Mouse (Mus musculus) hindbrain, embryonic 10.5 days (tissue): Measurements from ENCODE around the gene Clec16a. TPM values are rescaled to one million over a fixed set of nuclear protein-coding genes. Genes with fewer than 3 reads are reported as not detected.

Experiments used
- DNase-seq: peaks from one replicate; pipeline ENCODE4 v3.0.0-alpha.2; 2017; ENCODE audit warnings: low spot score
- H3K27ac ChIP-seq: fragments of 300-500 bp; sonication (generic); 2 replicates; pipeline ENCODE4 v1.5.1; 2016; ENCODE audit warnings: mild to moderate bottlenecking, moderate library complexity
- H3K27me3 ChIP-seq: fragments of 300-500 bp; sonication (generic); 2 replicates; pipeline ENCODE4 v1.6.1; 2016; ENCODE audit warnings: mild to moderate bottlenecking; ENCODE audit not compliant: poor library complexity, insufficient read depth, severe bottlenecking
- H3K36me3 ChIP-seq: fragments of 300-500 bp; sonication (generic); 2 replicates; pipeline ENCODE4 v1.6.1; 2016; ENCODE audit warnings: mild to moderate bottlenecking, moderate library complexity
- H3K4me1 ChIP-seq: fragments of 300-500 bp; sonication (generic); replicated peaks from 2 replicates; pipeline ENCODE4 v1.6.1; 2016; ENCODE audit warnings: mild to moderate bottlenecking
- H3K4me3 ChIP-seq: fragments of 300-500 bp; sonication (generic); 2 replicates; pipeline ENCODE4 v1.5.1; 2016; ENCODE audit warnings: mild to moderate bottlenecking, moderate library complexity
- H3K9me3 ChIP-seq: fragments of 300-500 bp; sonication (generic); 2 replicates; pipeline ENCODE4 v1.6.1; 2016; ENCODE audit warnings: mild to moderate bottlenecking, moderate library complexity
- WGBS: fragments of 180-500 bp; shearing (Covaris S2); methylation state at CpG from one replicate; pipeline ENCODE4 v1.1.7; 2016; 5-methylcytosine and 5-hydroxymethylcytosine counted together
- polyA plus RNA-seq: library from polyadenylated mRNA; unstranded; fragments of >200 nt; fragmentation: Nextera tagmentation; extraction: Ambion mirVana; gene quantifications from 2 replicates; pipeline ENCODE4 v1.2.1, GENCODE M21; 2016

Gene Clec16a
- polyA plus RNA-seq, 1 experiment from 2014 or later, result 35.0 TPM

DNA sequence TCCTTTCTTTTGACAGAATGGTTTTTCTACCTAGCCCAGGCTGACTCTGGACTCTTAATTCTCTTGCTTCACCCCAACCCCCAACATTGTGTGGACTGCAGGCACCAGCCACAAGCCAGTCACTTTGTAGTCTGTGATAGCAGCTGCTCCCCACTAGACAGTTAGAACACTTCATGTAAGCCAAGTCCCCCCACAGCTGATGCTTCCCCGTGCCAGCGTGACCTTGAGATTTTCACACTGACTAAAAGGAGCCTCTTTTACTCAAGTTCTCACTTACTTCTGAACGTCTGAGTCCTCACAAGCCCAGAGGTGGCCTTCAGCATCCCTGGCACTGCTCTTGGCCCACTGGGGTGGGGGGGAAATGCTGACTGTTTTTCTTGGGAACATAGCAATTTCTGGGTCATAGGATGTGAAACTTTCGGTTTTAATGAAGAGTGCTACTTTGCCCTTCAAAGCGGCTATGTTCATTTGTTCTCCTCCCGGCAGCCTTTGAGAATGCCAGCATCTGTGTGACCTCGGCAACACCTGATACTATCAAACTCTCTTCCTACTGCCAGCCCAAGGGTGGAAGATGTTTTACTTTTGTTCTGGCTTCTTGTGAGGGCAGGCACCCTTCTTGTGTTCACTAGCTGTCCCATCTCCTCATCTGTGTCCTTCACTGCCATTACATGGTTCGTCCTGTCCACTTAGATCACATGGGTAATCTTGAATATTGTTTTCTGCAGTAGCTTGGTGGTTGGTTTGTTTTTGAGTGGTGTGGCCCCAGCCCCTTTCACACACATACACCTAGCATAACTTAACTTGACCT, 138.3 kb downstream of the Clec16a start:
- H3K27me3 ChIP-seq, result no peaks in the 10 kb centered on the region
- DNase-seq, result no peak
- no peak overlapping the region for H3K27ac ChIP-seq
- 85% methylated on average over 8 of the region's 8 CpGs for WGBS
- no peaks in the 10 kb centered on the region for H3K9me3 ChIP-seq
- no peak overlapping the region for H3K4me3 ChIP-seq
- no peaks in the 10 kb centered on the region for H3K4me1 ChIP-seq
- no peaks in the 10 kb centered on the region for H3K36me3 ChIP-seq

DNA sequence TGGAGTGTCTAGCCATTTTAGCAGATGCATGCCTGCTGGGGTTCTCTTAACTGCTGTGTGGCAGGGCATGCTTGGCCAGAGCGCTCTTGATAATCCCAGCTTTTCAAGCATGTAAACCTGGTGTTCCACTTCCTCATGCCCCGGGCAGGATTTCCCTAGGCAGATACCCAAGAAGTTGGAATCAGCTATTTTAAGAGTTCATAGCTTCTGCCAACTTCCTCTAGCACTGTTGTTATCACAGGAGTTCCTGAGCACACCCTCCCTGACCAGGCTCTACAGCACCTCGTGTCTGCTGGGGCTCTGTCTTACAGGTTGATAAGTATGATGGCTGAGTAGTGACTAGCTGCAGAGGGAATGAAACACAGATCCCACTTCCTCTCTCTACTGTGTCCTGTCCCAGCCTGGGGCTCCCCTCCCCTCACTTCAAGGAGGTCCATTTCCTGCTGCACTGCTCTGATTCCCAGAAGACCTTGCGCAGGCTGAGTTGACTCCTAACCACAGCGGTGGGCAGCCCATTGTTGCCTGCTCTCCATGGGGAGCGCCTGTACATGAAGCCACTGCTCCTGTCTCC, 144.7 kb downstream of the Clec16a start:
- H3K27me3 ChIP-seq, result no peaks in the 10 kb centered on the region
- H3K4me3 ChIP-seq, result no peak overlapping the region
- 0 out of 2 replicates have a peak, but pooled peaks cover 5% of the 10 kb centered on the region for H3K36me3 ChIP-seq
- H3K27ac ChIP-seq, result no peak overlapping the region
- 80% methylated on average over 6 of the region's 6 CpGs for WGBS
- H3K4me1 ChIP-seq, result no peaks in the 10 kb centered on the region
- H3K9me3 ChIP-seq, result no peaks in the 10 kb centered on the region
- no peak for DNase-seq

DNA sequence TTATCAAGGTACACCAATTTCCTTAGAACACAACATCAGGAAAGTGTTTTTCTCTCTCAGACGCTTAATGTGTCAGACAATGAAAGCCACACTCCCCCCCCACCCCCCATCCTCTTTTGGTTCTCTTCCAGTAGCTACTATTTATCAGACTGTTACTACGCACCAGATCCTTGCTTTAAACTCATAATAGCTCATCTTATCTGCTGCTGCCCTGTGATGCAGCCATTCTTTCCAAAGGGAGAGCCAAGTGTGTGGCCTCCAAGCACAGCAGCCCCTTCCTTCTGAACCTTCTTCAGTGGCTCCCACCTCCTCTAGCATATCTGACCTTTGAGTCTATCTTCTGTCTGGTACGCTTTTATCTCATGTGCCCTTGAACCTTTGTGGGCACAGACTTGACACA, 145.3 kb downstream of the Clec16a start:
- Histone ChIP-seq H3K4me1 (no peaks in the 10 kb centered on the region), H3K4me3 (no peak overlapping the region), H3K27me3 (no peaks in the 10 kb centered on the region), H3K36me3 (0 out of 2 replicates have a peak, but pooled peaks cover 5% of the 10 kb centered on the region), H3K27ac (no peak overlapping the region), H3K9me3 (no peaks in the 10 kb centered on the region)
- 86% methylated on average over 3 of the region's 3 CpGs for WGBS
- no peak for DNase-seq

DNA sequence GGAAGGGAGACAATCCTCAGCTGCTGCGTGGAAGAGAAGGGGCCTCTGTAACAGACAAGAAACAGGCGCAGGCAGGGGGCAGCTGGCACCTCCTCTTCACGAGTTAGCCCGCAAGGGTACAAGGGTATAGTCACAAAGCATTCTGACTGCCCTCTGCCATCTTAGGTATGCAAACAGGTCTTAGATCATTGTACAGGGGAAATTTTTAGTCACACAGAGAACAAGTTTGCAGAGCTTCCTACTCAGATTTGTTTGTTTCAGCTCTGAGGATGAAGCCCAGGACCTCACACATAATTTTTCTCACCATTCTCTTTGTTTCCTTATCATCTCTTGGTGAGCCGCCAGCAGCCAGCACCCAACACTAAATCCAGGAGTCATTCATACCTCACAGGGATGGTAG, 146.6 kb downstream of the Clec16a start:
- Histone ChIP-seq H3K36me3 (0 out of 2 replicates have a peak, but pooled peaks cover 5% of the 10 kb centered on the region), H3K4me1 (no peaks in the 10 kb centered on the region), H3K27ac (no peak overlapping the region), H3K9me3 (no peaks in the 10 kb centered on the region), H3K4me3 (no peak overlapping the region), H3K27me3 (no peaks in the 10 kb centered on the region)
- WGBS, result 88% methylated on average over 5 of the region's 5 CpGs
- DNase-seq, result no peak

DNA sequence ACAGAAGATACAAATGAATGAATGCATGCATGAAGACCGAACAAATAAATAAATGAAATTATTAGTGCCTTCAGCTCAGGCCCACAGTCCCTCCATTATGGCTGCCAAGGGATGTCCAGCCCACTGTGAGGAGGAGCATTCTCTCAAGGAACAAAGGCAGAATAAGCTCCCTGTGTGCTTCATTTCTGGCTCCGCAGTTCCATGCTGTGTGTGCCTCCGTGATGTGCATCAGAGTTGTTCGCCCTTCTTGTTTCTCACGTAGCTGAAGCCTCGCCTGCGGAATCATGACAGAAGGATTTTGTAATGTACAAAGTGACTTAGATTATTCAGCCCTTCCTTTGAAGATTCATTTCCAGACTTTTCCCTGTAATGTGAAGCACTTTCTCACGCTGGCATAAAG, 147.7 kb downstream of the Clec16a start:
- Histone ChIP-seq H3K27me3 (no peaks in the 10 kb centered on the region), H3K4me3 (no peak overlapping the region), H3K9me3 (no peaks in the 10 kb centered on the region), H3K4me1 (no peaks in the 10 kb centered on the region; the same call in 1 of the 2 replicates), H3K27ac (no peak overlapping the region), H3K36me3 (0 out of 2 replicates have a peak, but pooled peaks cover 5% of the 10 kb centered on the region)
- DNase-seq, result no peak
- WGBS, result 81% methylated on average over 8 of the region's 8 CpGs

DNA sequence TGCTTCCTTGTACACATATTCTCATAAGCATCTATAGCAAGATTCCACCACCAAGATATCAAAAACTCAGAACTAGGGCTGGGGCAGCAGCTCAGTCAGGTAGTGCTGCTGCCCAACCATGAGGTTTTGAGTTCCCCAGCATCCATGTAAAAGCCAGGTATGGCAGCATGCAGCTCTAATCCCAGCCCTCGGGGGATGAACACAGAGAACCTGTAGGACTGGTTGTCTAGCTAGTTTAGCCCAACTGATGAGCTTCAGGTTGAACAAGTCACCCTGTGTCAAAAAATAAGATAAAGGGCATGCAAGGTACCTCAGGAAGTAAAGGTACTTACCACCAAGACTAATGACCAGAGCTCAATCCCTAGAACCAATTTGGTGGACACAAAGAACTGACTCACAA, 148.3 kb downstream of the Clec16a start:
- H3K27me3 ChIP-seq, result no peaks in the 10 kb centered on the region
- no peaks in the 10 kb centered on the region for H3K9me3 ChIP-seq
- 0 out of 2 replicates have a peak, but pooled peaks cover 5% of the 10 kb centered on the region for H3K36me3 ChIP-seq
- WGBS, result 76% methylated on average over 1 of the region's 1 CpGs
- H3K27ac ChIP-seq, result no peak overlapping the region
- no peak for DNase-seq
- no peaks in the 10 kb centered on the region; the same call in 1 of the 2 replicates for H3K4me1 ChIP-seq
- H3K4me3 ChIP-seq, result no peak overlapping the region

DNA sequence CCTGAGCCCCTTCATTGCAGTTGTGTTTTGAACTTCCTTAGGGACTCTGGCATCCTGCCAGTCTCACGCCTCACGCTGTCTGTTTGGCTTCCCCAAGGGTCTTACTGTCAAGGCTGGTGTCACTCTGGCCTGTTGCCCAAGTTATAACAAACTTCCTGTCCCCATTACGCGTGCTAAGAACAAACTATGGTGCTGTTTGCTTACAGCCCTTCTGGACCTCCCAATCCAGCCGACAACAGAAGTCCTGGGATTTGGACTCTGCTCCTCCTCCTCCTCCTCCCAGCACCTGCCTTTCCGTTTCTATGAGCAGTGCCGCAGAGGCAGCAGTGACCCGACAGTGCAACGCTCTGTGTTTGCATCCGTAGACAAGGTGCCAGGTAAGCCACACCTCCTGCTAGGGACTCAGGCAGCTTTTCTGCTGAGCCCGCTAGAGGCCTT, 149.3 kb downstream of the Clec16a start:
- Histone ChIP-seq H3K27ac (no peak overlapping the region), H3K36me3 (0 out of 2 replicates have a peak, but pooled peaks cover 5% of the 10 kb centered on the region), H3K4me3 (no peak overlapping the region), H3K9me3 (no peaks in the 10 kb centered on the region), H3K4me1 (no peaks in the 10 kb centered on the region; the same call in 1 of the 2 replicates), H3K27me3 (no peaks in the 10 kb centered on the region)
- 67% methylated on average over 11 of the region's 11 CpGs for WGBS
- no peak for DNase-seq

DNA sequence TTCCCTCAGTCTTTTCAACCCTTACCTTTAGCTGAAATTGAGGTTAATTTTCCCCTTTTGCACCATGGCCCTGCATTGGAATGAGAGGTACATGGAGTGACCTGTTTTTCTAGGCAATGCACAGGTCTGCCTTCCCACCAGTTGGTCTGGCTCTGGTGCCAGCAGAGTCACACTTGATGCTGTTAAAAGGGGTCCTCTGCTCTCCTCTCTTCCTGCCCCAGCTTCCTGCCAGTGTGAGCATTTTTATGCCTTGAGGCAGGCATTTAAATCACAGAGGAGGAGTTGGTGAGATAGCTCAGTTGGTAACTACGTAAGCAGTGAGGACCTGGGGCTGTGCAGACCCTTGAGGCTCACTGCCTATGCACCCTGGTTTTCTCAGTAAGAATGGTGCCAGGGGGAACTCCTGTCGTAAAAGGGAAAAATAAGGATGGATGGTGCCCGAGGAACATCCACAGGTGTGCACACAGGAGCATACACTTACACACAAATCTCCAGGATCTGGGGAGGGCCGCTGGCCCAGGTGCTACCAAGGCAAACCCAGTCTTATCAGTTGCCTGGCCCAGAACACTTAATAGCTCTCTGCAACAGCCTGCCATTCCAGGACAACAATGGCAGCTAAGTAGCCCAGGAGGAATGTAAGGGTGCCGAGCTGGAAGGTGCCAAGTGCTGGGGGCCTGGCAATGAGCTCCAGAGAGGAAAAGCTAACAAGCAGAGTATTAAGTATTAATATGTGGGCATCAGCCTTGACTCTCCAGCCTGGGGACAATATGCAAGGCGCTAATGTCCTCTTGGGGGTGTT, 152.9 kb downstream of the Clec16a start:
- H3K27ac ChIP-seq, result peak overlapping the region; percentile 16; the same call in 1 of the 2 replicates
- H3K9me3 ChIP-seq, result no peaks in the 10 kb centered on the region
- no peak for DNase-seq
- H3K4me3 ChIP-seq, result no peak overlapping the region
- WGBS, result 79% methylated on average over 6 of the region's 6 CpGs
- no peaks in the 10 kb centered on the region for H3K27me3 ChIP-seq
- H3K4me1 ChIP-seq, result peaks cover 21% of the 10 kb centered on the region
- no peaks in the 10 kb centered on the region for H3K36me3 ChIP-seq

DNA sequence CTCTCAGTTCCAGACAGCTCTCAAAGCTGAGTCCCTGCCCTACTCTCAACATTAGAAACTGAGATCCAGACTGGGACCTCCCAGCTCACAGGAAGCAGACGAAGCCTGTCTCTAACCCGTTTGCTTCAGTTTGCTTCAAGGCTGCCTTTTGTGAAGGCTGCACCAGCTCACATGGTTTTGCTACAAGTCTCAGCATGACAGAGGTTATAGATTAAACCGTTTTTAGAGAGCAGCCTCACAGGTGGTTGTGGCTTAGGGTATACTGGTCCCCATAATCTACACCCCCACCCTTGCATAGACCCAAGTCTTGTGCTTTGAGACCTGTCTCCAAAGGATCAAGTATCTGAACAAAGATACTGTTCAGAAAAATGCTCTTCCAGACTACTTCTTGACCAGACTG, 154.2 kb downstream of the Clec16a start:
- H3K27ac ChIP-seq, result no peak overlapping the region
- H3K27me3 ChIP-seq, result no peaks in the 10 kb centered on the region
- H3K9me3 ChIP-seq, result no peaks in the 10 kb centered on the region
- 70% methylated on average over 3 of the region's 3 CpGs for WGBS
- no peaks in the 10 kb centered on the region for H3K36me3 ChIP-seq
- no peak overlapping the region for H3K4me3 ChIP-seq
- H3K4me1 ChIP-seq, result peaks cover 27% of the 10 kb centered on the region
- DNase-seq, result no peak

DNA sequence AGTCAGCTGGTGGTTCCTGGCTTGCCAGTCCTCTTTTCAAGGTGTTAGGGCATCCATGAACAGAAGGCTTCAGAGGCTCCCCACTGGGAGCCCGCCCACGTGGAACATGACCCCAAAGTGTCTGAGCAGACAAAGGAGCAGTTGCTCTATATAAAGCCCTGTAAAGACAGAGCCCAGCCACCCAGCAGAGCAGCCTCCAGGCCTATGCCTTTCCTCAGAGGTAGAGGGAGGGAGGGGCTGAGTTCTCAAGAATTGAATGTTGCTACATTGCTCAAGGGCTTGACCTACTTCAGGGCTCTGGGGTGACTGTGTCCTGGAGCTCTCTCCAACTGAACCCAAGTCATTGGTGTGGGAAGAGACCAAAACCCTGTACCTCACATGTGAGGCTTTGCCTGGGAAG, 155.0 kb downstream of the Clec16a start:
- Histone ChIP-seq H3K4me3 (no peak overlapping the region), H3K27me3 (no peaks in the 10 kb centered on the region), H3K9me3 (no peaks in the 10 kb centered on the region), H3K4me1 (peaks cover 31% of the 10 kb centered on the region), H3K27ac (peak overlapping the region; percentile 47; the same call in 1 of the 2 replicates), H3K36me3 (no peaks in the 10 kb centered on the region)
- 29% methylated on average over 2 of the region's 2 CpGs for WGBS
- no peak for DNase-seq

DNA sequence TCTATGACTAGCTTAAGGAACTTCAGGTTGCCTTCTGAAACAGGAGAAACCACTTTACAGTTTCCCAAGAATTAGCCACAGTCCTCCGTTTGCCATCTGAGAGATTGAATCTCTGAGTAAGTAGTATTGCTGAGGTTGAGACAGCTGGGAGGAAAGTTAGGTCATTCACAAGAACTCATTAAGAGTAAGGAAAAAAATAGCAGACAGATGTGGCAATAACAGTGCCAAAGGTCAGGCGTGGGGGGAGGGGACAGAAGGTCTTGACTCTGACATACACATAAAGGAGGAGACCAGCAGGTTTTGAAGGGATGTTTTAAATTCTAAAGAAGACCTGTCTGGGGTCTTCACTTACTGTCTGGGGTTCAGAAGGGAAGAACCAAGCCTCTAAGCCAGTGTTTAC, 157.3 kb downstream of the Clec16a start:
- Histone ChIP-seq H3K4me3 (no peak overlapping the region), H3K9me3 (no peaks in the 10 kb centered on the region; the same call in 1 of the 2 replicates), H3K27me3 (no peaks in the 10 kb centered on the region), H3K4me1 (peaks cover 31% of the 10 kb centered on the region), H3K27ac (no peak overlapping the region), H3K36me3 (no peaks in the 10 kb centered on the region)
- DNase-seq, result no peak
- WGBS, result 73% methylated on average over 2 of the region's 2 CpGs

DNA sequence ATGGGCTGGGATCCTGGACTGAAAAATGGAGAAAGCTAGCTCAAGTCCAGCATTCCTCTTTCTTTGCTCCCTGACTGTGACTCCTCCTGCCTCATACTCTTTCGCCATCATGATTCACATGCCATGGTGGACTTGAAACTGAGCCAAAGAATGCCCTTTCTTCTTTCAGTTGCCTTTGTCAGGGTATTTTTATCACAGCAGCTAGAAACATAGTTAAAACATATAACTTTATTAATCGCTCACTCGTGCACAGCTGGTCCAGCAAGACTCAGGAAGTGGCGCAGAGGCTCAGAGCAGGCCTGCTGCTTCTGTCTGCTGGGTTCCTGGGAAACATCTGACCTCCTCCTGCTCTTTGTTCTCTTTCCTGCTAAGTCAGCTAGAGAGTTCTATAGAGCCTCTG, 158.8 kb downstream of the Clec16a start:
- H3K27ac ChIP-seq, result no peak overlapping the region
- no peak for DNase-seq
- no peaks in the 10 kb centered on the region; the same call in 1 of the 2 replicates for H3K9me3 ChIP-seq
- no peaks in the 10 kb centered on the region for H3K36me3 ChIP-seq
- WGBS, result 75% methylated on average over 4 of the region's 4 CpGs
- no peaks in the 10 kb centered on the region for H3K27me3 ChIP-seq
- no peak overlapping the region for H3K4me3 ChIP-seq
- H3K4me1 ChIP-seq, result peaks cover 31% of the 10 kb centered on the region
